Mouse (Mus musculus) G1E (cell line): ENCODE results near the gene Aldh3b2.

ENCODE experiments used
- CTCF ChIP-seq: IDR thresholded peaks from 2 replicates; pipeline ENCODE4 v1.5.1; 2012; ENCODE audit warnings: low read depth, low read length, inconsistent platforms, mixed read lengths
- POLR2AphosphoS5 ChIP-seq: IDR thresholded peaks from 2 replicates; pipeline ENCODE4 v1.6.1; 2012; ENCODE audit warnings: low read depth, low read length, inconsistent platforms; ENCODE audit not compliant: insufficient replicate concordance

DNA sequence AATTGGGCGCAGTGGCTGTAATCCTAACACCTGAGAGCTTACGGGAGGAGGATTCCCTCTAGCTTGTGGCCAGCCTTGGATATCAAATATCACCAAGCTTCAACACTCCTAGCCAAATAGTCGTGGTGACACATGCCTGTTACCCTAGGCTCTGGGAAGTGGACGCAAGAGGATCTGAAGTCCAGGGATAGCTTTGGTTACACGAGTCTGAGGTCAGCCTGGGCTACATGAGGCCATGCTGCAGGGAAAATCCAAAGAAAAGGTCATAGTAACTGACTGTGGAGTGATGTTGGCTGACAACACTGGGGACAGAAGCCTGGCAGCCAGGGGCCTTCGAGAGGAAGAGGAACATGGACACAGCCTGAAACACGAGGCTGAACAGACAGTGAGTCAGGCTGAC, 24.0 kb downstream of the Aldh3b2 start:
- TF ChIP-seq CTCF (no peak), POLR2AphosphoS5 (no peak)
